Mouse (Mus musculus) 3134 (cell line): Measurements from ENCODE around the gene Cnbd2.

Experiments
- DNase-seq: peaks from one replicate; pipeline ENCODE4 v3.0.0-alpha.2; 2011; ENCODE audit warnings: low spot score; ENCODE audit not compliant: insufficient read length; ENCODE audit errors: extremely low read depth

The Cnbd2 gene

GRCm38 (mm10) chr2:156312297-156312897 is at the start of gene Cnbd2, which contains the start of gene Scand1:
Gene Cnbd2, plus strand, starts transcription at chr2:156312299.
Gene Scand1, minus strand, starts transcription at chr2:156312704.
- peak; percentile 28 for DNase-seq

DNA sequence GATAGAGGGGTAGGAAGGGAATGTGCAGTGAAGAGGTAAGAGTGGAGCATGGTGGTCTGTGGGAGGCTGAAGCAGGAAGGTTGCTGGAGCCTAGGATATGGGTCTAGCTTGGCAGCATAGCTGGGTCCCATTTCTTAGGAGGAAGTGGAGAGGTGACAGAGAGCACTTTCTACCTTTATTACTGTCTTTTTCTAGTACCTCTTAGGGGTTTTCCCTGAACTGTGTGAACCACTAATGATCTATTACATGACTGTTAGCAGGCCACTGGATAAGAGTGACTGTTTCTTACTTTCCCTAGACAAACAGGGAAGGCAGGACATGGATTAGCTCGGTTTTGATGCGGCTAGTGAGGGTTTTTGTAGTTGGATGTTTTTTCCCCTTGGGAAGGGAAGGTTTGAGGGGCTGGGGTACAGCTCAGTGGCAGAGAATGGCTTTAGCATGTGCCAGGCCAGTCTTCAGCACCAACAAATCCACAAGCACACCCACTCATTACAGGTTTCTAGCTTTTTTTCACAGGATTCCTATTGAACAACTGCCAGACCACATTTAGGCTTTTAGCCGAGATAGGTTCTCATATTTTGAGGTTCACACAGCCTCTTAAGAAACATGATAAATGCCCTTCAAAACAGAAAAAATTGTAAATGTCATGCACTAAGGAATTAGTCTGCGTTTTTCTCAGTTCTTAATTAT is 48.8 kb upstream of the Cnbd2 start:
- no peak for DNase-seq

DNA sequence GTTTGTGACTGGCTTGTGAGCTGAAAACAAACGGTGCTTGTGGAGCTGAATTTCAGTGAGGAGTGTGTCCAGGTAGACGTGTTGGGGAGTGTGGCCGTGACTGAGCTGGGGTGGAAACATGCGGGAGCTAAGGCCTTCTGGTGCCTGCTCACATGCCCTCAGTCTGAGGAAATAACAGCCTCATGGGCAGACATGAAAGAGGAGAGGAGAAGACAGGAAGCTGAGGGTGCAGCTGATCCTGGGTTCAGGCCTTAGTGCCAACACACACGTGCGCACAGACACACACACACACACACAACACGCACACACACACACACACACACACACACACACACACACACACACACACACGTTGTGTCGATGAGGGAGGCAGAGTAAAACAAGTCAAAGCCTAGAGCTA is 44.5 kb upstream of the Cnbd2 start:
- no peak for DNase-seq

GRCm38 (mm10) chr2:156272553-156272952 is 39.5 kb upstream of the Cnbd2 start:
- no peak for DNase-seq

DNA sequence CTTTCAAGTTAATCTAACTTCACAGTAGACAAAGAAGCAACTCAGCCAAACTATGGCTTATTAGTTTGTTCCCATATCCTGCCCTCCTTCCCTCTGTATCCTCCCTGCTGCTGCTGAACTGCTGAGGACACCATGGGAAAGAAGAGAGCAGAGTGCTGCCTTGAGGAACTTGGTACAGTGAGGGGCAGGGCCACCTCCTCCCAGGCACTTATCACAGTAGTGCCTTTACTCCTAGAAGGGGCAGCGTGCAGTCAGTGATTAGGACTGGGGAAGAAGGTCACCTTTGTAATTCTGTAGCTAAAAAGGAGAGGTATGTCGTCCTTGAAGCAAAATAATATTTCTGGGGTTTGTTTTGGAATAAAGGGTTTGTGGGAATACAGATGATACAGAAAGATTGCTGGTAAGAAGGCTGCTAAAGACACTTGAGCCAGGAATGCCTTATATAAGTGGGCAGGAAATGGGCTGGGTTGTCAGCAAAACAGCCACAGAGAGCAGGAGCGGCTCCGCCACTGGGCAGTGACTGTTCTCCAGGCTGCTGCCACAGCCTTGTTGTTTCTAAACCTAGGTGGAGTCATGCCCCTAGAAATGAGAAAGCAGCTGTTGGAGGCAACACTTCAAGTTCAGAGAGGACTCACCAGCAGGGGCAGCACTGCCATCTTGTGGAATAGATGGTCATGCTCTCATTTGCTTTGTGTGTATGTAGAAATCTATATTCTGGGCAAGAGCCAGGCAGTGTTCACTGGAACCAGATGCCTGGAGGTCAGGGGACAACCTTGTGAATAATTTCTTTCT is 33.7 kb upstream of the Cnbd2 start:
- DNase-seq = peak; percentile 79

- DNase-seq = peak; percentile 77
Measured at GRCm38 (mm10) chr2:156281227-156281626, 30.9 kb upstream of the Cnbd2 start.

GRCm38 (mm10) chr2:156285161-156285560 is 26.9 kb upstream of the Cnbd2 start:
- DNase-seq = no peak

DNA sequence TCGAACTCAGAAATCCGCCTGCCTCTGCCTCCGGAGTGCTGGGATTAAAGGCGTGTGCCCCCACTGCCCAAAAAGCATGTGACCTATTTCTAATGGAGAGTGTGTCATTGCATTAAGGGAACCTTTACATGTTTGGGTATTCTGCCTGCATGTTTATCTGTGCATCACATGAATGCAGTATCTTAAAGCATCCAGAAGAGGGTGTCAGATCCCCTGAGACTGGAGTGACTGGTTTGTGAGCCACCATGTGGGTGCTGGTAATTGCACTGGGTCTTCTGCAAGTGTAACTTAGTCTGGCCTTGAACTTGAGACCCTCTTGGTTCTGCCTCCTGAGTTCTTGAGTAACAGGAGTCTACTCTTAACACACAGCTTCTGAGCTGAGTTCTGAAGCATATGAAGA is 25.4 kb upstream of the Cnbd2 start:
- no peak for DNase-seq

DNA sequence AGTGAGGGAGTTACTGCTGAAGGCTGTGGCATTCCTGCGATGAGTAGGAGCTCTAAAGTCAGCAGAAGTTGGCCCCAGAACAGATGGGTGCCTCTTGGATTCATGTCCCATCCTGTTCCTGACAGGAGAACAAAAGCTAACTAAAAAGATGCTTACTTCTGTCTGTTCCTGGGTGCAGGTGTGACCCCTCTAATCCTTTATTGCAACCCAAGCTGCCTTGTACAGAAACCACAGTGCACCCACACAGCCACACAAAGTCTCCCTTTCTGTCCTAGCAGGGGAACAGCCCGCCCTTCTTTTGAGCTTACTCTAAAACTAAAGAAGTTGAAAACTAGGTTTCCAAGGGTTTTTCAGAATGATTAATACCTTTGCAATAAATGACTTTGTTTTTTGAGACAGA is 23.9 kb upstream of the Cnbd2 start:
- no peak for DNase-seq

DNA sequence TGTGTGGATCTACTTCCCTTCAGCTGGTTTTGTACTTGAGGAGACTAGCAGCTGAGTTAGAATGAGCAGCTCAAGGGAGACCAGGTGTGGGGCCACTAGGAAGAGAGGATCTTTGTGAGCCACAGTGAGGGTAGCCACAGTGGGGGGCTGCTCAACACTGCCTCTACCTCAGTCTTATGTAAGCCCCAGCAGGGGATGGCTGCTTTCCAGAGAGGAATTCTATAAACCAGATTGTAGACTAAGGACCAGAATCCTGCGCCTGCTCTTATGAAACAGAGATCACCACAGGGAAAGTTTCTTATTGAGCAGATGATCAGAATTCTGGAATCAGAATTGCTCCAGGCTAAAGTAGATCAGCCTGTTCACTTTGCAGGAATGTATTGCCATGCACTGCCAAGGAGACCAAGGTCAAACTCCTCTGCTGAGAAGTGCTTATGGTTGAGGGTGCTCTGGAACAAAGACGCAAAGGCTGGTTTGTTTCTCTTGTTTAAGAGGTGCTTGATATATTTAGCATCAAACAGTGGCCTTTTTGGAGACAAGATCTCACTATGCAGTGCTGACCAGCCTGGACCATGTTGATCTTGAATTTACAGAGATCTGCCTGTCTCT is 22.4 kb upstream of the Cnbd2 start:
- no peak for DNase-seq

- DNase-seq = no peak
Measured at GRCm38 (mm10) chr2:156291998-156292397, 20.1 kb upstream of the Cnbd2 start.

DNA sequence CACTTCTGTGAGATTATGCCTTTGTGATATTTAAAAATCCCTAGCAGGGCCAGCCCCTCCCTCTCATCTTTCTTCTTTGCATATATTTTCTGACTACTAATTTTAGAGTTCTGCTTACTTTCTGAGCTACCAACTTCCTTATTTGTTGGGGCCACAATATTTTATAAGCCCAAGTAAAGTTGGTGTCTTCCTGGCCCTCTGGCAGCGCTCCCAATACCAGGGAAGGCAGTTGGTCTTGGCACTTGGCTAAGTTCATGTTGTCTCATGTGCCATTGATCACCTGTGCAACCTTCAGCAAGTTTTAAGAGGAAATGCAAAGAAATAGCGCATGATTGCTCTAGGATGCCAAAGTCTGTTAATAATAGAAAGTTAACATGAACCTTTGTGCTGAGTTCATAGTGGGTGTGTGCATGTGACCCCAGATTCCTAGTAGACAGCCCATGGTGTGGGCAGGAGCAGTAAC is 16.5 kb upstream of the Cnbd2 start:
- DNase-seq = no peak

DNA sequence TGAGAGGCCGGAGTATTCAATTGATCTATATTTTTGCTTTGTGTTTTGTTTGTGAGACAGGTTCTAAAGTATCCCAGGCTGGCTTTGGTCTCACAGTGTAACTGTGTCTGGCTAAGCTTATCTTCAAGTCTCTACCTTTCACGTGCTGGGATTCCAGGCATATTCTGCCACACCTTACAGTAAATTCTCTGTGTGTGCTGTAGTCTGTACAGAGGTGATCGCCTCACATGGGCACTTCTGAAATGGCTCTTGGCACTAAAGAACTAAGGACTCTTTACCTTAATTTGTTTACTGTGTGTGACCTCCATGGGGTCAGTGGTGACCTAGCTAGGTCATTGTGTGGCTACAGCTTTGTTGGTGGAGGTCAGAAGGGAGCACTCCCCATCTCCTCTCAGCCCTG is 15.9 kb upstream of the Cnbd2 start:
- no peak for DNase-seq

- no peak for DNase-seq
Measured at GRCm38 (mm10) chr2:156297653-156298052, 14.4 kb upstream of the Cnbd2 start.

GRCm38 (mm10) chr2:156298458-156298857 is 13.6 kb upstream of the Cnbd2 start:
- DNase-seq = no peak

DNA sequence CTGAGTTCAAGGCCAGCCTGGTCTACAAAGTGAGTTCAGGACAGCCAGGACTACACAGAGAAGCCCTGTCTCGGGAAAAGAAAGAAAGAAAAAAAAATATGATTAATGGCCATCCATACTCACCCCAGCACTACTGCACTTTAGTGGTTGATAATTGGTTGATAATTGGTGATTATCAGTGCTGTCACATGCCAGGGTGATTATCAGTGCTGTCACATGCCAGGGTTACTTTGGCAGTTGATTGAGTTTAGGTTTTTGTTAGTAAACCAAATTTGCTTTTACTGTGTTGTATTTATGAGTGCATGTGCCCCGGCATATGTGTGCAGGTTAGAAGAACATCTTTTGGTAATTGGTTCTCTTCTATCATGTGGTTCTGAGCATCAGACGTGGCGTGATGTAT is 10.0 kb upstream of the Cnbd2 start:
- no peak for DNase-seq

DNA sequence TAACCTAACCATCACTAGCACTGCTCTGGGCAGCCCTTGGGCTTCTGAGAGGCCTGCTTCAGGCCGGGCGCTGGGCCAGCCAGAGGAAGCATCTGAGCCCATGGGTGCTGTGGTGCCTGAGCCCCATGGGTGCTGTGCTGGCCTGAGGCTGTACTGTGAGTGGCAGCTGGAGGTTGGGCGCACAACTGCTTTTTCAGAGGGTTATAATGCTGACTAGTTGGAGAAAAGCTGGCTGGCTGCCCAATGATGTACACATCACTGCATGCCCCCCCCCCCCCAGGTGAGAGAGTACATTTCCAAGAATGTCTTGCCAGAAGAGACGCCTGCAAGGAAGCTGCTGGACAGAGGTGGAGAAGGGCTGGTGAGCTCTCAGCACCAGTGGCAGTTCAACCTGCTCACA is 7.7 kb upstream of the Cnbd2 start:
- no peak for DNase-seq

GRCm38 (mm10) chr2:156305818-156306217 is 6.3 kb upstream of the Cnbd2 start:
- no peak for DNase-seq

- DNase-seq = peak; percentile 16
Measured at GRCm38 (mm10) chr2:156307261-156307660, 4.8 kb upstream of the Cnbd2 start.

DNA sequence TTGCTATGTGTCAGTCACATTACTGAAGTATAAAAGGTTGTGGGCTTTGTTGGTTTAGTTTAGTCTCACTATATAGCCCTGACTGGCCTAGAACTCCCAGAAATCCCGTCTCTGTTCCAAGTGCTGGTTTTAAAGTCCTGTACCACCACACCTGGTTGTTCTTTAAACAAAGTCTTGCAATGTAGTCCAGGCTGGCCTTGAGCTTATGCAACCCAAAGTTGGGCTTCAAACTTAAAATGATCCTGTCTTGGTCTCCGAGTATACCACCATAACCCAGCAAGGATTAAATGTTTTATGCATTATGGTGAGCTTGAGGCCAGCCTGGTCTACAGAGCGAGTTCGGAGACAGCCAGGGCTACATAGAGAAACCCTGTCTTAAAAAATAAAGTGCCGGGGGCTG is 2.2 kb upstream of the Cnbd2 start:
- no peak for DNase-seq

DNA sequence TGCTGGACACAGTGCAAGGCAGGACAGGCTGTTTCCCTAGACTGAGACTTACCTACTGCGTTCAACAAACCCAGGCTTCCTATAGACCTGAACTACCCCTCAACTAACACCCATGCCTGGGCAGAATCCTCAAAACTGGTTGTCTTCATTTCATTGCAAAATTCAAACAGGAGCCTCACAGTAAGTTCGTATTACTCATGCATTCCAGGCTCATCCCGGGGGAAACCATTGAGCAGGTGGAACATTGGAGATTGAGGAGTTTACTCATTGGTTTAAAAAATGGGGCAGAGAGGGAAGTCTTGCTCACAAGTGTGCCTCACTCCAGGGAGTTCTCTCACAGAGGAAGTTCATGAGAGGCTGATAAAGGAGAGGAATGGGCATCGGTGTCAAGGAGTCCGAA is 1.6 kb upstream of the Cnbd2 start:
- no peak for DNase-seq
